Mouse (Mus musculus): ENCODE data around the gene Tac2. TPM values are rescaled to one million over a fixed set of nuclear protein-coding genes. Genes with fewer than 3 reads are reported as not detected.

Tac2 gene
- 1 to 10 TPM; 2.2 to 3.6 TPM for total RNA-seq (2021)
- long read RNA-seq, experiment 1 = 0 reads
- long read RNA-seq, experiment 2, partial matches to known transcripts = 0 of 3 reads
- long read RNA-seq, experiment 2, other reads (novel, unspliced or antisense) = 0 of 3 reads

- no peak for TF ChIP-seq CTCF (conservative IDR thresholded peaks at IDR 0.05)
- DNase-seq (ENCODE audit: low spot score in 2 of 2) = no peak
- Histone ChIP-seq H3K27ac (no peak within 1 kb of the TSS), H3K4me3 (no peak within 1 kb of the TSS)
Measured at GRCm38 (mm10) chr10:127724178-127724577, at the start of gene Tac2. Tac2 (plus strand) TSS chr10:127724478.

- no peak overlapping the region; the same call in 1 of the 2 replicates for H3K4me3 ChIP-seq
- peak; percentile 92 to 93 for DNase-seq (ENCODE audit: low spot score in 2 of 2)
- peak; percentile 92 for TF ChIP-seq CTCF (conservative IDR thresholded peaks at IDR 0.05)
- H3K27ac ChIP-seq = peak overlapping the region; percentile 79
Measured at GRCm38 (mm10) chr10:127674794-127675522, 49.3 kb upstream of the Tac2 start.

- peak overlapping the region; percentile 63 for H3K4me3 ChIP-seq
- peak overlapping the region; percentile 89 for H3K27ac ChIP-seq
- TF ChIP-seq CTCF (conservative IDR thresholded peaks at IDR 0.05) = no peak
- no peak for DNase-seq (ENCODE audit: low spot score in 2 of 2)
Measured at GRCm38 (mm10) chr10:127675859-127676398, 48.3 kb upstream of the Tac2 start.

- peak; percentile 90 to 96 for DNase-seq (ENCODE audit: low spot score in 2 of 2)
- peak overlapping the region; percentile 89 for H3K27ac ChIP-seq
- peak overlapping the region; percentile 73 for H3K4me3 ChIP-seq
- no peak for TF ChIP-seq CTCF (conservative IDR thresholded peaks at IDR 0.05)
Measured at GRCm38 (mm10) chr10:127676691-127677548, 47.4 kb upstream of the Tac2 start.

GRCm38 (mm10) chr10:127677591-127678336, 46.5 kb upstream of the Tac2 start:
- Histone ChIP-seq H3K27ac (no peak overlapping the region), H3K4me3 (peak overlapping the region; percentile 73)
- peak; percentile 68 to 74 for DNase-seq (ENCODE audit: low spot score in 2 of 2)
- TF ChIP-seq CTCF (conservative IDR thresholded peaks at IDR 0.05) = peak; percentile 84

- no peak for TF ChIP-seq CTCF (conservative IDR thresholded peaks at IDR 0.05)
Measured at GRCm38 (mm10) chr10:127679208-127679607, 45.1 kb upstream of the Tac2 start.

GRCm38 (mm10) chr10:127679881-127680280, 44.4 kb upstream of the Tac2 start:
- no peak for DNase-seq (ENCODE audit: low spot score in 2 of 2)
- H3K27ac ChIP-seq = no peak overlapping the region
- H3K4me3 ChIP-seq = no peak overlapping the region
- TF ChIP-seq CTCF (conservative IDR thresholded peaks at IDR 0.05) = no peak

More at GRCm38 (mm10) chr10:127679208-127679607, 45.1 kb upstream of the Tac2 start:
- DNase-seq (ENCODE audit: low spot score in 2 of 2) = no peak
- no peak overlapping the region for H3K27ac ChIP-seq
- no peak overlapping the region for H3K4me3 ChIP-seq

GRCm38 (mm10) chr10:127682886-127683285, 41.4 kb upstream of the Tac2 start:
- no peak for DNase-seq (ENCODE audit: low spot score in 2 of 2)
- no peak for TF ChIP-seq CTCF (conservative IDR thresholded peaks at IDR 0.05)
- Histone ChIP-seq H3K27ac (no peak overlapping the region), H3K4me3 (no peak overlapping the region)

- peak; percentile 47 for TF ChIP-seq CTCF (conservative IDR thresholded peaks at IDR 0.05)
- H3K27ac ChIP-seq = no peak overlapping the region
- DNase-seq (ENCODE audit: low spot score in 2 of 2) = no peak
- no peak overlapping the region for H3K4me3 ChIP-seq
Measured at GRCm38 (mm10) chr10:127691053-127691452, 33.2 kb upstream of the Tac2 start.

- DNase-seq (ENCODE audit: low spot score in 2 of 2) = no peak
- Histone ChIP-seq H3K4me3 (no peak overlapping the region), H3K27ac (no peak overlapping the region)
- peak; percentile 91 for TF ChIP-seq CTCF (conservative IDR thresholded peaks at IDR 0.05)
Measured at GRCm38 (mm10) chr10:127694636-127695035, 29.6 kb upstream of the Tac2 start.

GRCm38 (mm10) chr10:127695775-127696174, 28.5 kb upstream of the Tac2 start:
- DNase-seq (ENCODE audit: low spot score in 2 of 2) = no peak
- TF ChIP-seq CTCF (conservative IDR thresholded peaks at IDR 0.05) = no peak
- Histone ChIP-seq H3K4me3 (no peak overlapping the region), H3K27ac (no peak overlapping the region)

- no peak for TF ChIP-seq CTCF (conservative IDR thresholded peaks at IDR 0.05)
- Histone ChIP-seq H3K4me3 (no peak overlapping the region), H3K27ac (no peak overlapping the region)
- DNase-seq (ENCODE audit: low spot score in 2 of 2) = no peak
Measured at GRCm38 (mm10) chr10:127698966-127699365, 25.3 kb upstream of the Tac2 start.

All from layer of hippocampus, adult 2 months (tissue).